Mouse (Mus musculus) fat pad, adult 2 months (tissue): Measurements from ENCODE around the gene Malrd1.

Experiments
- DNase-seq: peaks from one replicate; pipeline ENCODE4 v3.0.0-alpha.2; 2011; ENCODE audit warnings: low read depth, low spot score; ENCODE audit errors: extremely low read depth

Gene Malrd1

DNA sequence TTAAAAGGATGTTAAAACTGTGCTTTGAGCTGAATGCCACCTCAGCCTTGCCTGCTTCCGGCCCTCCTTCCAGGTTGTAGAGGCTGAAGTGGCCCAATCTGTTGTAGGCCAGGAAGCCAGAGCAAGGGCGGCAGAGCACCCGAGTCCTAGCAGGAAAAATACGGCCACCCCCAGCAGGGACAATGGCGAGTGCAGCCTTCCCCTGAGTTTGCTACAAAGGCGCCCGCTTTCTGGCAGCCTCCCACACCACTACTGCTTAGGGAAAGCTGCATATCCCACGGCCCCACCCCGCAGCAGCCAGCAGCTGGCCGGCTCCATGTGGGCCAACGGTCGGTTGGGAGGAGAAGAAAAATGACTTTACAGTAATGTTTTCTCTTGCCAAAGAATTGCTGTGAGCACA lies 503.5 kb downstream of the Malrd1 start:
- no peak for DNase-seq

DNA sequence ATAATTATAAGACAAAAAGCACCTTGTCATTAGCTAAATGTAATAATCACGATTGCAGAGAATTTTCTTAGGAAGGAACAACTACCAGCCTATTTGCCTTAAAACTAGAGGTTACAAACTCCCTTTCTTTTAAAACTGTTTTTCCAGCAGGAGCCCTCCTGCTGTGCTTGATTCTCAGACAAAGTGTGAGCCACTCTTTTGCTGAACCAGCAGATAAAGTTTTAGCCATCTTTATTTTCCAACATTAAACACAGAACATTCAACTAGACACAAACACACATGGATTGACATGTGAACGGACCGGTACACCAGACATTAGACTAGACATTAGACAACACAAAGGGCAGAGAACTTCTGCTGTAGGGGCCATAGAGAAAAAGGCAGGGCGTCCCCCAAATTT lies 505.3 kb downstream of the Malrd1 start:
- DNase-seq: no peak

DNA sequence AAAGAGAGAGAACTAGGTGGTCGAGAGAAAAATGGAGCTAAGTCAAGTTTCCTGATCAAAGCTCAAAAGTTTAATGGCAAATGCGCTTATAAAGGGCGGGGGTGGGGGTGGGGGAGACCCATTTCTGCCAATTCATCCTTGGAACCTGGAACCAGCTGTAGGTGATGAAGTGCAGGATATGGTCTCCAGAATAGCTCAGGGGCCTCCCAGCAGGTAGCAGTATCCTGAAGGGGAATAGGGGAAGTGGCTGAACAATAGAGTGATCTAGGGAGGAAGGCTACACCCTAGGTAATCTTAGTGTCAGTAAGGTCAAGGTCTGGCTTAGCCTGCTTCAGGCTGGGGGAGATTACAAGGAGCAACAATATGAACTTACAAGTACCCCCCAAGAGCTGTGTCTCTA lies 506.5 kb downstream of the Malrd1 start:
- no peak for DNase-seq

DNA sequence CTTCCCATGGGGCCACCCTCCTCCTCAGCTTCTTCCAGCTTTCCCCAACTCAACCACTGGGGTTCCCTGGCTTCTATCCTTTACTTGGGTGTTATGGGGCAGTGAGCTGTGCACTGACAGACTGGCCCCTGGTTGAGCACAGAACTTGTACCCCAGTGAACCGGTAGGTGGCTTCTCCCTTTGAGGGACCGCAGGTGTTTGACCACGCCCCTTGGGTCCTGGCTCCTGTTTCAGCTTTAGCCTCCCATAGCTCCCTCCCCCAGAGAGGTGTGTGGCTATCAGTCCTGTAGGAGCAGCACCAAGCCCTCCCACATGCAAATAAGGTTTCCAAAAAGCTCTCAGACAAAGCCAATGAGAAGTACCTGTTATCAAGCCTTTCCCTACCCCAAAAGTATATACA lies 584.4 kb downstream of the Malrd1 start:
- no peak for DNase-seq

DNA sequence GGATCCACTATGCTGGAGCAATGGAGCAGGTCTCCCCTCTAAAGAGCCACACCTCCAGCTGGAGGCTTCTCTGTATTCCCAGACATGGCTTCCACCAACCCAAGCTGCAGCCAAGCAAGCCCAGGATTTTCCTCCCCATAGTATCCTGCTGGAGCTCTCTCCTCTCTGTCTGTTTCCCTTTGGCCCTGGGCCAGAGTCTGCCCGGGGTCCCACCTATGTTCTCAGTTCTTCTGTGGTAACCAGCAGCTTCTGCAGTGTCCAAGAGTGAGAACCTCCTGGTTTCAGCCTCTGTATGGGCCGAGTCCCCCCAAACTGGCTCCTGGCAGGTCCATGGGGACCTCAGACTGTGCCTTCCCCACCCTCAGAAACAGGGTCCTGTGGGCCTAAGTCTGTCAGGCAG lies 587.1 kb downstream of the Malrd1 start:
- no peak for DNase-seq

DNA sequence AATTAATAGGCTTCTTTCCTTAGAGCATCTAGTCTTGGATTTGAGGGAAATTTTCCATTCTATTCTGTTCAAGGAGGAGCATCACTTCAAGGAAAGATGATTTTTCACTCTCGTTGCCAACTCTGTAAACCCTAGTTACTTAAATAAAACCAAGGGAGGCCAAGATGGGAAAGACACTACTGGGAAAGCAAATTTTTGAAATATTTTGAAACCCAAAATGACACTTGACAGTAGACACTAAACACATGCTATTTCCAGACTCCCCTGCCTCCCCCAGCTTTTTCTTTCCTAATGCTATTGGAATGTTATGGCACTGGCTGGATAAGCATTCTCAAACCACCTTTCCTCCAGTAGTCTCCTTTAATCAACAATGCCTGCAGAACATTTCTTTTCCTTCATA lies 621.7 kb downstream of the Malrd1 start:
- DNase-seq: no peak

DNA sequence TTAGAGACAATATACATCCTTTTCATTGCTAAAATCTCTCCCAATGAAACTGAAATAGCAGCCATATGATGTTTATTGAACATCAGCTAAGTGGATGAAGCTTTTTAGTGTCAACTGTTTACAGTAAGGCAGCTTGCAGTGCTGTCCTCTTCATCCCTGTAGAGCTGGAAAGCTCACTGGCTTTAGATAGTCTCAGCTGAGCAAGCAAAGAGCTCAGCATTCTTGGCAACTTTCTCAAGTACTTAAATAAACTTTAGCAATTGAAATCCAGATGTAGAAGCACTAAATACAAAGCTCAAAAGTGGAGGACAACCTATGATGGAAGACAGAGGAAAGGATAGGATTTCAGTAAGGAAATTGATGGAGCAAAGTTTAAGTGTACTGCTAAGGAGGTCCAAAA lies 626.3 kb downstream of the Malrd1 start:
- DNase-seq: no peak

DNA sequence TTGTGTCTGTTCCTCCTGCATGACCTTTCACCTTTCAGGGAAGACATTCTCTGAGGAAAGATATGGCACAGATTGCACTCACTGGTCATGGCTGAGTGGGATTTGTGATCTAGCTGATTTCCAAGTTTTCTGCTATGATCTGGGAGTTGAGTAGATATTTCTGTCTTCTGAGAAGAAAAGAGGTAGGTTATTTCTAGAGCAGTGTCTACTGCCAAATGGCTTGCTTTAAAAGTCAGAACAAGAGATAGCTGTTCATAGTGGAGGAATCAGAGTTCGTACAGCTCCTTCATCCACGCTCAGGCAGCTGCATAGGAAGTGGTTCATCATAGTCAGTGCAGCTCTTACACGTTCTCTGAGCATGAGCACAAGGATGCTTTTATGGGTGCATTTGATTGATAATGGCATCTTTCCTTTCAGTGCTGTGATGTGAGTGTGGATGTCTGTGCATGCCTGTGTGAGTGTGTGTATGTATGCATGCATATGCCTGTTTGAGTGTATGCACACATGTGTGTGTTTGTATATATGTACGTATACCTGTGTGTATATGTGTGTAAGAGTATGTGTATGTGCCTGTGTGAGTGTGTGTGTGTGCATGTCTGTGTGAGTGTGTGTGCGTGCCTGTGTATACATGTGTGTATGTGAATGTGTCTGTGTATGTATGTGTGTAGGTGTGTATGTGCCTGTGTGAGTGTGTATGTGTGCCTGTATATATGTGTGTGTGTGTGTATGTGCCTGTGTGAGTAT lies 637.1 kb downstream of the Malrd1 start:
- DNase-seq: no peak

DNA sequence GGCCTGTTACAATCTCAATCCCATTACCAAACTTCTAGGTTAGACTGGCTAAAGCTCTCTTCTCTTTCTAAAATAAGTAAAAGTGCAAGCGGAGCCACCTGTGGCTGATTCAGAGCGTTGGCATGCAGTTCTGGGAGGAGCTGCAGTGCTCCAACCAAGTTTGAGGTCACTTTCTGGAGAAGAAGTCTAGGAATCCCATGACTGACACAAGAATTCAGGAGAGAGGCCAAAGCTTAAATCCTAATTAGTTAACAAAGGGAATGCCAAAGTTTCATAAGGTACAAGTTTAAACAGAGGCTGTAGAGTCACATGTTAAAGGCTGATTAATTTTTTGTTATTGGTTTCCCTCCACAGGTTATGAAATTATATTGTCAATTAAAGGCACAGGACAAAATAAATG lies 642.3 kb downstream of the Malrd1 start:
- peak; percentile 91 for DNase-seq

DNA sequence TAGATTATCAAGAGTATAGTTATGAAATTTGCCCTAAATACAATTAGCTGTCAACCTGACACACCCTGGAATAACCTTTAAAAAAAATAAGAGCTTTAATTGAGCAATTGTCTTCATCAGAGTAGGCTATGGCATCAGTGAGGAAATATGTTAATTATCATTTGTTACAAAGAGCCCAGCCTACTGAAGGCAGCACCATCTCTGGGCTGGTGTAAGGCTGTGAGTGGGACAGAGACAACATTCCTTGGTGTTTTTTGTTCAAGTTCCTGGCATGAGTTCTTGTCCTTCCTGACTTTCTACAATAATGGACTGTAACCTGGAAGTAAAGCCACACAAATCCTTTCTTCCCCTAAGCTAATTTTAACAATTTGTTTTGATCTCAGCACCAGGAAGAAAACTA lies 645.8 kb downstream of the Malrd1 start:
- peak; percentile 76 for DNase-seq

DNA sequence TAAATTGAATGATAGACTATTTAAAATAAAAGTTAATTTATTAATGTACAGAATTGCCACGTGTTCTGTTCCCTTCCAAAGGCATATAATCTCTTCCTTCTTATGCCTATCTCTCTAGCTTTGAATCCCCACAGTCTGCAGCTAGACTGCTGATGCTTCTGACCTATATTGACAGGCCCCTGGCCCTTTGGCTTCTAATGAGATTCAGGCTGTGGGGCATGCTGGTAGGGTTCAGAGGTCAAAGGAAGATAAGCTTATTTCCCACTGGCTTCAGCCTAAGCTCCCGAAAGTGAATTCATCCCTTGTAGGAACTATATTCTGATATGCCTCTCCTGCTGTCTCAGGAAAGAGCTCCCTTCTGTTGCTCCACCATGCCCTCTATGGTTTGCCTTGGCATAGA lies 647.1 kb downstream of the Malrd1 start:
- DNase-seq: no peak

DNA sequence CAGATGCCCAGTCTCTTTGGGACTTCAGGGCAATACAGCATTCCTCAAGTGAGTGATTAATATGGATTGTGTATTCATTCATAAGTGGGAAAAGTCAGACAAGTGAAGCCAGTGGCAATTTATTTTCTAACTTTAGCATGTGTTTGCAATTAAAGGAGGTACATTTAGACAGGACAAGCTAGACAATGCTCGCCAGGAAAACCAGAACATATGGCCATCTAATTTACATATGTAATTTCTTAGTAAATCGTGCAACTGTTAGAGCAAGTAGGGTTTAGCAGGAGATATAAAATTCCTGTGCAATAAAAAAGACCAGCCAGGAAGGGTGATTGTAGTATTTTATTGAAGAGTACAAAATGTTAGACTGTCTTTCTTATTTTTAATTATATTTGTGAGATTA lies 655.9 kb downstream of the Malrd1 start:
- DNase-seq: no peak

DNA sequence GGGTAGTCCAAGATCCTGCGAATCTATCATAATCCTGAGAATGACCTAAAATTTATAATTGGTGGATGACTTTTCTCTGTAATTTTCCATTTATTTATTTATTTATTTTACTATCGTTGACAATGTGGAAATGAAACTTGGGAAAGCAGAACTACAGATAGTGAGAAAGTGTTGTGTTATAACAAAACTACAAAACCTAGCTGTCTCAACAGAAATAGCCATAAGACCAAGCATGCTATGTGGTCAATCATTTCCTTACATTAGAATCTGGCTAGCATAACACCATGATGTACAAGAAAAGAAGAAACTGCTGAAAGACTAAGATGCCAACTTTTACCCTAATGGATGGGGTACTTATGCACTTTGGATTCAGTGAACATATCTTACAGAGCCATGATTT lies 656.9 kb downstream of the Malrd1 start:
- DNase-seq: no peak

DNA sequence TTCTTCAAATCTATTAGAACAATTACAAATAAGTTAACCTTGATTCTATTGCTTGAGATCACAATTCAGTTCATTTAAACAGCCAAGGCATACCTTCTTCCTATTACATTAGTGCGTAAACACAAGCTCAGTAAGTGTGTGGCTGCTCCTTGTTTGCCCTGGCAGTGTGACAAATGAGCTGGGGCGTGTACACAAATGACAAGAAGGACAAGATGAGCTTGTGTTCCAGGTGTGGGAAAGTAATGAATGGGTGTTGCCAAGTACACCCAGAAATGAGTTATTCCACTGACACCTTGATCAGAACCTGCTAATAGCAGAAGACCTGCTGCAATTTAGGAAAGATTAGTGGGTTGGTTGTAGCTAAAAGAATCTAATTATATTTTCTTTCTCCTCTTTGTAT lies 683.7 kb downstream of the Malrd1 start:
- DNase-seq: peak; percentile 90

DNA sequence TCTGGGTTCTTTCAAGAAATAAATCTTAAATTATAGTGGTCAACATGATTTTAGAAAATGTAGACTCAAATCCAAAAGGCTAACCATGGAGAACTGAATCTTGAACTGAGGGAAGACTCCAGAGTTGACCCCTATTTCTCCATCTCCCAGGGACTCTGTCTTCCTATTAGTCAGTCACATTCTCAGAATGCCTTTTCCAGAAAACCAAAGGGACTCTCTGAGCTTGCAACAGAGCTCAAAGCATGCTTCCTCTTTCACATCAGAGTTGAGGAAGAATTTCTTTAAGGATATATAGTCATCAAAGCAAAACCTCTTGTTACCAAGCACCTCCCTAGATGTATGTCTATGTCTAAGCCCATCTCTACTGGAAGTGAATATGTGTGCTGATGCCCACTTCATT lies 686.5 kb downstream of the Malrd1 start:
- DNase-seq: no peak

DNA sequence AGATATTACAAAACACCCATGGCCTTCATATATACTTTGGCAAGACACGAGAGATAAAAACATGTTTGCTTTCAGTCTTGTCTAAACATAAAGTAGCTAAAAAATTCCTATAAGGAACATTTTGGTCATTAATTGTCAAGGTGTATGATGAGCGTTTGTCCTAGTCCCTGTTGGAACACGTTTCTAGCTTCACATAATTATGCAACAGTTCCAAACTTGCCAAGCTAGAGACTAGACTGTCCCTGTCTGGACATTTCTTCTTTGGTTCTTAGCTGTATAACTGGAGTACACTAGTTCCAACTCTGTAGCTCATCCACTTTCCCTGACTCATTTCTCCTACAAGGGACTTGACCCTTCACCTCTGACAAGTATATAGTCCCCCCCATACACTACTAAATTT lies 687.8 kb downstream of the Malrd1 start:
- DNase-seq: peak; percentile 92

DNA sequence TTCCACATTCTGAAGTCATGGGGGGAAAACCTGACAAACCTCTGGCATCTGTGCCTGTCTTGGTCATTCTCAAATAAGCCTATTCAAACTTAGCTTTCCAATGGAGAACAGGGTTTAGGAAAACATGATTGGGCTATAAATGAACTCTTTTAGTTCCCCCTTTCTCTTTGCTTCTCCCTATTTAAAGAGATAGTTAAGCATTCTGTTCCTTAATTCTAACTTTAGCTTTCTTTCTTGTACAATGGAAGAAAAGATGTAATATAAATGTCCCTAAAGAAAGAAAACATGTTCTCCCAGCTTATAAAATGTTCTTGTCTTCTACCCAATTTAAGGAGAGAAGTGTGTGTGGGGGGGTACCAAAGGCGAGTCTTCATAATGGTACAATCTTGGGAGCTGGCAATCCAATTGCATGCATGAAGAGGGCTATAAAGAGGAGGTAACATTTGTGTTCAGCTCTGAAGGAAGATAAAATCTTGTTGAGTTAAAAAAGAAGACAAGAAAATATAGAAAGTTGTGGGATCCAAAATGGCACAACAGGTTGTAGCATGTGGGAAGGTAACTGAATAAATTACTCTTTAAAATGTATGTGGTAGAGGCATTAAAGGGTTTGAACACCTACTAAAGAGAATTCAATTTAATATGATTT lies 702.0 kb downstream of the Malrd1 start:
- DNase-seq: no peak

DNA sequence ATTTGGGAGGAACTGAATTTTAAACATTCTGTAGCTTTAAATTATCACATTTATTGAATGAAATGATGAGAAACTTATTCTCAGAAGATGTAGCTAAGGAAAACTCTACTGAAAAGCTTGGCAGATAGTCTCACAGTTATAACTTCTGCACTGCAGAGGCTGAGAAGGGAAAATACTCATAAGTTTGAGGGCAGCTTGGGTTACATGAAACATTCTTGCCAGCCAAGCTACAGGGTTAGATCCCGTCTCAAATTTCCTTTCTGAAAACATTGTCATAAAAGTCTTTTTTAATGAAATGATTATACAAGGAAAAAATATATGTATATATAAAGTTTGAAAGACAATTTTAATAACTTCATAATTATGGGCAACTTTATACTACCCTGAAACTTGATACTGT lies 714.6 kb downstream of the Malrd1 start:
- DNase-seq: no peak

DNA sequence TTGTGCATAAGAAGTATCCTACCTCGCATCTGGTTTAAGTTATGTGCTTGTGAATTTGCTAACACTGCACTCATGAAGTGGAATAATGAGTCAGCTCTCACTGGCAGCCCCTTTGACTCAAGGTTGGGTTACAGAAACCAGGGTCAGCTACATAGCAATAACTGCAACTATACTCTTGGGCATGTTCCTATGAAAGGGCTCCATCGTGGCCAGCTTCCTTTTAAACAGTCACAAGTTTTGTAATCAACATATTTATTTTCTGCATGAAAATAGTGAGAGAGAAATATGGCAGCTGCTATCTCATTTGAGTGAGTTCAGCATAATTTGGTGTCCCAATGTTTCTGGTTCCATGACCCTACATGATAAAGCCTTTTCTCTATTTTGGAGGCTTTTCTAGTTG lies 716.8 kb downstream of the Malrd1 start:
- DNase-seq: no peak

DNA sequence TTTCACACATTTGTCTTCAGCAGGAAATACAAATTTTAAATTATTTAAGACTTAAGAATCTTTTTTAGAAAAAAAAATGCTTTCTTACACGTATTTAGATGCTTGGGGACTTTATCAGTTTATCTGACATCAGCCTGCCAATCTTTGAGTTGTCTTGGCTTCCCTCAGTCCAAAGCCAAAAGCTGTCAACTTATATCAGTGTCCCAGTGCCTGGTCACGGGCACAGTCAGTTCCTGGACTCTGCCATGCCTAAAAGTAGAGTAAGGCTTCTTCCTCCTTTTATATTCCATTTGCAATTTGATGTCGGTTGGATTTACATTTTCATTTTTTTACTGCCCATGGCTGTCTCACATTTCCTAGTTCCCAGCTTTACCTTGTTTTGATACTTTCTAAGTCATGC lies 722.6 kb downstream of the Malrd1 start:
- no peak for DNase-seq

DNA sequence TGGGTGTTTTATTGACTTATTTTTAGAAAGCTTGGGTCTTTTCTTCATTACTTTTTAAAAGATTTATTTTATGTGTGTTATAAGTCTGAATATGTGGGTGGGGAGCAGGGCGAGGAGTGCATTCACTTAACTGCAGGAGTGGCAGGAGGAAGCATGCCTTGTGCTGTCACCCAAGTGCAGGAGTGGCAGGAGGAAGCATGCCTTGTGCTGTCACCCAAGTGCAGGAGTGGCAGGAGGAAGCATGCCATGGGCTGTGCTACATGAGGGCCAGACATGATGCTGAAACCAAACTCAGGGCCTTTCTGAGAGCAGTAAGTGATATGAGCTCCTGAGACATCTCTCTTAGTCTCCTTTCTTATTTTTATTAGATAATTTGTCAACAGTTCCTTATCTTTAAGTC lies 726.0 kb downstream of the Malrd1 start:
- no peak for DNase-seq
